Mouse (Mus musculus) liver, adult 2 months (tissue): ENCODE data around the gene Ldhc.

Experiments
- CTCF ChIP-seq: fragments of 200-500 bp; IDR thresholded peaks from 2 replicates; pipeline ENCODE4 v1.5.1; 2011; ENCODE audit warnings: low read depth, low read length, control low read depth
- POLR2A ChIP-seq: fragments of 200-500 bp; IDR thresholded peaks from 2 replicates; pipeline ENCODE4 v1.6.1; 2011; ENCODE audit warnings: low read length, control low read depth; ENCODE audit not compliant: insufficient read depth; ENCODE audit errors: extremely low read depth

DNA sequence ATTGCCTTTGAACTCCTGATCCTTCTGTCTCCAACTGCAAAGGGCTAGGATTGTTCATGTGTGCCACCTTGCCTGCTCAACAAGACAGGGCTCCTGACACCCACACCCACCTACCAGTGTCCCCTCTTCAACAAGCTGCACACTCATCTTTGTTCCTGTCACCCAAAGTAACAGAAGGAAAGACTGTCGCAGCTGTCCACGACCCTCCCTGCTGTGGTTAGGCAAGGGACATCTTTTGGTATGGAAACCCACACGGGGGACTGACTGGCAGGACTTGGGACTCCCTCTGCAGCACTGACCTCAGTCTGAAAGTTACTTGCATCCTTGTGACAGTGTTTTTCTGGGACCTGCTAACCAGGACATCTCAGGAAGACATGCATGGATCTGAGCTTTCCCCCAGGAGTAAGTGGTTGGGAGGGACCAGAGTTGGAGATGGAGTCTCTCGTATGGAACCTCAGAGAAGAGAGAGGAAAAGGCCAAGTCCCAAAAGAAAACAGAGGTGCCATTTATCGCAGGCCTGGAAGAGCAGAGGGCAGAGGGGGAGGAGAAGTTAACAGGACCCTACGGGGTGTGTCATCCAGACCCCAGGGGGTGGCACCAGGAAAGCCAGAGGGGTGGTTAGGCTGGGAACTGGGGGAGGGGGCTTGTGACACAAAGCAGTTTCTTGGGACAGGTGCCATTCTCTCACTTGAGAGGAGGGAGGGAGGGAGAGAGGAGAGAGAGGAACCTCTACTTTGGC, 20.0 kb upstream of the Ldhc start, which contains the start of gene Ldha:
- no peak for TF ChIP-seq POLR2A
- no peak for TF ChIP-seq CTCF
